Mouse (Mus musculus) cerebellum, adult 11-12 months (tissue): Measurements from ENCODE around the gene Nlrp10.

Experiments used
- DNase-seq: peaks from one replicate; pipeline ENCODE4 v3.0.0; 2022

Gene Nlrp10

GRCm38 (mm10) chr7:108929726-108930393 lies at the start of gene Nlrp10:
Gene Nlrp10, minus strand, starts transcription at chr7:108930178.
- no peak for DNase-seq

GRCm38 (mm10) chr7:108972273-108972672 lies 42.3 kb upstream of the Nlrp10 start:
- peak; percentile 79 for DNase-seq

- DNase-seq = no peak
Measured at GRCm38 (mm10) chr7:108968201-108968600, 38.2 kb upstream of the Nlrp10 start.

GRCm38 (mm10) chr7:108966742-108967362 lies 36.9 kb upstream of the Nlrp10 start:
- peak; percentile 71 for DNase-seq

- DNase-seq = no peak
Measured at GRCm38 (mm10) chr7:108965968-108966367, 36.0 kb upstream of the Nlrp10 start.

- DNase-seq = no peak
Measured at GRCm38 (mm10) chr7:108957734-108958133, 27.8 kb upstream of the Nlrp10 start.

- no peak for DNase-seq
Measured at GRCm38 (mm10) chr7:108954185-108954584, 24.2 kb upstream of the Nlrp10 start.

GRCm38 (mm10) chr7:108952801-108953200 lies 22.8 kb upstream of the Nlrp10 start:
- DNase-seq = no peak

- peak; percentile 63 for DNase-seq
Measured at GRCm38 (mm10) chr7:108950762-108951331, 20.9 kb upstream of the Nlrp10 start.

- peak; percentile 78 for DNase-seq
Measured at GRCm38 (mm10) chr7:108950312-108950761, 20.4 kb upstream of the Nlrp10 start, which contains the start of gene Tub. Gene Tub, plus strand, starts transcription at chr7:108950338.

- DNase-seq = no peak
Measured at GRCm38 (mm10) chr7:108949301-108949700, 19.3 kb upstream of the Nlrp10 start.

- no peak for DNase-seq
Measured at GRCm38 (mm10) chr7:108948611-108949010, 18.6 kb upstream of the Nlrp10 start.

GRCm38 (mm10) chr7:108944002-108944401 lies 14.0 kb upstream of the Nlrp10 start:
- peak; percentile 36 for DNase-seq

GRCm38 (mm10) chr7:108941466-108941865 lies 11.5 kb upstream of the Nlrp10 start:
- no peak for DNase-seq

GRCm38 (mm10) chr7:108936591-108936990 lies 6.6 kb upstream of the Nlrp10 start:
- DNase-seq = no peak

GRCm38 (mm10) chr7:108935411-108935810 lies 5.4 kb upstream of the Nlrp10 start:
- DNase-seq = no peak

GRCm38 (mm10) chr7:108934836-108935235 lies 4.9 kb upstream of the Nlrp10 start:
- DNase-seq = no peak

- DNase-seq = peak; percentile 97
Measured at GRCm38 (mm10) chr7:108933794-108934731, 4.1 kb upstream of the Nlrp10 start, which contains the start of gene Eif3f. Gene Eif3f, plus strand, starts transcription at chr7:108934417.

GRCm38 (mm10) chr7:108928280-108929188 lies 1.4 kb downstream of the Nlrp10 start:
- DNase-seq = no peak

- no peak for DNase-seq
Measured at GRCm38 (mm10) chr7:108927043-108927442, 2.9 kb downstream of the Nlrp10 start.

GRCm38 (mm10) chr7:108903969-108904368 lies 26.0 kb downstream of the Nlrp10 start:
- no peak for DNase-seq

- DNase-seq = no peak
Measured at GRCm38 (mm10) chr7:108894320-108894719, 35.7 kb downstream of the Nlrp10 start, which contains the start of gene Olfr519. Gene Olfr519, minus strand, starts transcription at chr7:108894420.
